Mouse (Mus musculus) CH12.LX (cell line): Measurements from ENCODE around the gene Rgs14.

Source experiments
- CHD2 ChIP-seq: IDR thresholded peaks from 2 replicates; pipeline ENCODE4 v1.6.1; 2011; ENCODE audit warnings: low read length, improper control_type of control experiment
- SIN3A ChIP-seq: IDR thresholded peaks from 2 replicates; pipeline ENCODE4 v1.6.1; 2012; ENCODE audit warnings: low read length, improper control_type of control experiment, inconsistent platforms

DNA sequence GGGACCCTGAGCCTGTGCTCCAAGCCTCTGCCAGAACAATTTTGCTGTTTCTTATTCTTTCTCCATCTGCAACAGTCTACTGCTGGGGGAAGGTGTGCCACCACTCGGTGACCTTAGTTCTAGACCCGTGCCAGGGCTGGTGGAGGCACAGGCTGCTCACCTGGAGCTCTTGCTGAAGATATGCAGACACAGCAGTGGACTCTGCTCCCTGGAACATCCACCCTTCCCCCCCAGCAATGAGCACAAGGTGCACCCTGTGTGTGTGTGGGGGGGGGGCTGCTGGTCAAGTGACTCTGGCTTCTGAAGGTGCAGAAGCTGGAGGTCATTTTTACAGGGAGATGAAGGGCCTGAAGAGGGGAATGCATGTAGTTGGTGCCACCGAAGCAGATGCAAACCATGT, 21.1 kb downstream of the Rgs14 start:
- TF ChIP-seq SIN3A (no peak), CHD2 (no peak)
